Mouse (Mus musculus) brain, embryonic 14.5 days (tissue): ENCODE data around the gene Gm11733.

Source experiments
- CTCF ChIP-seq: fragments of 200-500 bp; IDR thresholded peaks from 2 replicates; pipeline ENCODE4 v1.5.1; 2012; ENCODE audit warnings: inconsistent platforms, mild to moderate bottlenecking, moderate library complexity, borderline replicate concordance; ENCODE audit not compliant: insufficient read depth, insufficient read length; ENCODE audit errors: extremely low read depth
- POLR2A ChIP-seq: fragments of 200-500 bp; IDR thresholded peaks from 2 replicates; pipeline ENCODE4 v1.6.1; 2012; ENCODE audit warnings: mild to moderate bottlenecking, inconsistent platforms, borderline replicate concordance; ENCODE audit not compliant: poor library complexity, insufficient read depth, insufficient read length, severe bottlenecking; ENCODE audit errors: extremely low read depth

GRCm38 (mm10) chr11:117521906-117522780 is 38.0 kb downstream of the Gm11733 start:
- TF ChIP-seq CTCF, result no peak
- no peak for TF ChIP-seq POLR2A
